Mouse (Mus musculus) ES-Bruce4 (cell line): ENCODE results near the gene Dus3l. TPM values are rescaled to one million over a fixed set of nuclear protein-coding genes. Genes with fewer than 3 reads are reported as not detected.

Source experiments
- H3K27ac ChIP-seq: 2 replicates; pipeline ENCODE4 v1.5.1; 2012; ENCODE audit warnings: low read length, inconsistent platforms; ENCODE audit not compliant: insufficient read depth
- H3K27me3 ChIP-seq: 2 replicates; pipeline ENCODE4 v1.6.1; 2012; ENCODE audit warnings: mild to moderate bottlenecking, low read length, inconsistent platforms; ENCODE audit not compliant: control insufficient read depth, poor library complexity, insufficient read depth, severe bottlenecking
- H3K36me3 ChIP-seq: 2 replicates; pipeline ENCODE4 v1.6.1; 2012; ENCODE audit warnings: inconsistent platforms, mild to moderate bottlenecking, low read length, moderate library complexity; ENCODE audit not compliant: control insufficient read depth, poor library complexity, insufficient read depth, severe bottlenecking
- H3K4me1 ChIP-seq: one replicate; pipeline ENCODE4 v1.8.1; 2011; ENCODE audit warnings: low read length; ENCODE audit not compliant: control insufficient read depth, insufficient read depth
- H3K4me3 ChIP-seq: 2 replicates; pipeline ENCODE4 v1.5.1; 2011; ENCODE audit warnings: low read depth, mild to moderate bottlenecking, low read length
- H3K9ac ChIP-seq: 2 replicates; pipeline ENCODE4 v1.6.1; 2012; ENCODE audit warnings: low read depth, mild to moderate bottlenecking, inconsistent platforms; ENCODE audit not compliant: poor library complexity, severe bottlenecking
- H3K9me3 ChIP-seq: replicated peaks from 2 replicates; pipeline ENCODE4 v1.6.1; 2012; ENCODE audit warnings: mild to moderate bottlenecking, low read length, inconsistent platforms; ENCODE audit not compliant: control insufficient read depth, poor library complexity, insufficient read depth, severe bottlenecking
- CTCF ChIP-seq: IDR thresholded peaks from one replicate; pipeline ENCODE4 v1.8.1; 2011; ENCODE audit warnings: low read depth, low read length
- EP300 ChIP-seq: IDR thresholded peaks from 2 replicates; pipeline ENCODE4 v1.6.1; 2011; ENCODE audit warnings: low read depth, low read length; ENCODE audit not compliant: insufficient read depth
- POLR2A ChIP-seq: IDR thresholded peaks from one replicate; pipeline ENCODE4 v1.8.1; 2011; ENCODE audit warnings: low read length; ENCODE audit not compliant: insufficient read depth
- polyA plus RNA-seq: library from polyadenylated mRNA; stranded (reverse); fragments of >200 nt; gene quantifications from 2 replicates; pipeline ENCODE4 v1.2.4, GENCODE M21; 2011; ENCODE audit warnings: low read depth; ENCODE audit not compliant: missing spikeins, insufficient read depth, insufficient read length

The Dus3l gene
- polyA plus RNA-seq, 1 experiment: 18.4 TPM

- H3K27ac ChIP-seq: no peak overlapping the region
- H3K36me3 ChIP-seq: no peaks in the 10 kb centered on the region
- no peak overlapping the region for H3K9ac ChIP-seq
- no peak for TF ChIP-seq EP300
- no peak for TF ChIP-seq CTCF
- no peak for TF ChIP-seq POLR2A
- no peaks in the 10 kb centered on the region for H3K4me1 ChIP-seq
- no peaks in the 10 kb centered on the region for H3K27me3 ChIP-seq
- no peak overlapping the region for H3K4me3 ChIP-seq
- H3K9me3 ChIP-seq: no peaks in the 10 kb centered on the region
These were observed 34.7 kb downstream of the Dus3l start for GRCm38 (mm10) chr17:56799276-56799675.

GRCm38 (mm10) chr17:56802065-56802464 is 37.5 kb downstream of the Dus3l start:
- Histone ChIP-seq H3K27ac (no peak overlapping the region), H3K9ac (no peak overlapping the region), H3K36me3 (no peaks in the 10 kb centered on the region), H3K4me1 (no peaks in the 10 kb centered on the region), H3K4me3 (no peak overlapping the region), H3K9me3 (no peaks in the 10 kb centered on the region), H3K27me3 (no peaks in the 10 kb centered on the region)
- TF ChIP-seq POLR2A (no peak), CTCF (no peak), EP300 (no peak)

- no peak overlapping the region for H3K9ac ChIP-seq
- no peaks in the 10 kb centered on the region for H3K4me1 ChIP-seq
- no peaks in the 10 kb centered on the region for H3K27me3 ChIP-seq
- no peak overlapping the region for H3K27ac ChIP-seq
- H3K4me3 ChIP-seq: no peak overlapping the region
- no peaks in the 10 kb centered on the region for H3K9me3 ChIP-seq
- H3K36me3 ChIP-seq: no peaks in the 10 kb centered on the region
- TF ChIP-seq POLR2A (no peak), EP300 (no peak), CTCF (no peak)
These were observed 40.4 kb downstream of the Dus3l start for GRCm38 (mm10) chr17:56804952-56805351.

- no peak for TF ChIP-seq EP300
- TF ChIP-seq POLR2A: no peak
- no peak for TF ChIP-seq CTCF
- H3K4me1 ChIP-seq: peaks cover 3% of the 10 kb centered on the region
- no peak overlapping the region for H3K27ac ChIP-seq
- H3K4me3 ChIP-seq: no peak overlapping the region
- H3K36me3 ChIP-seq: no peaks in the 10 kb centered on the region
- no peak overlapping the region for H3K9ac ChIP-seq
- H3K27me3 ChIP-seq: no peaks in the 10 kb centered on the region
- H3K9me3 ChIP-seq: no peaks in the 10 kb centered on the region
These were observed 41.2 kb downstream of the Dus3l start for GRCm38 (mm10) chr17:56805784-56806183.

DNA sequence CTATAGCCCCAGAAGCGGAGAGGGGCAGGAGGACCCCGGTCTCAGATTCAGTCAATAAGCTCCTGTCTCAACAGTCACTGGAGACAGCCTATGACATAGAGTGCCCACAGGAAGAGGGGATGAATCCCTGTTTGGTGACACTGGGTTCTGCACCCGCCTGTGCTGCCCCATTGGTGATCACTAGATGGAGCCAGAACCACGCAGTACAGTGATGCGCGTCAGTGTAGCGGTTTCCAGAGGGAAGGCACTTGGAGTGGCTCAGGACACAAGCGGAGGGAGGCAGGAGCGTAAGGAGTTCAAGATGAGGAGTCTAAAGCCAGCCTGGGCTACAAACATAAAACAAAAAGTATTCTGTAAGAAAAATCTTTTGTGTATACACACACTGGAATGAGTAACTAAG is 44.0 kb downstream of the Dus3l start:
- no peak overlapping the region for H3K27ac ChIP-seq
- TF ChIP-seq EP300: peak; percentile 29; the same call in 1 of the 2 replicates
- no peak for TF ChIP-seq POLR2A
- TF ChIP-seq CTCF: peak; percentile 98
- H3K9me3 ChIP-seq: no peaks in the 10 kb centered on the region
- H3K27me3 ChIP-seq: no peaks in the 10 kb centered on the region
- H3K4me1 ChIP-seq: peaks cover 3% of the 10 kb centered on the region
- H3K36me3 ChIP-seq: no peaks in the 10 kb centered on the region
- H3K9ac ChIP-seq: no peak overlapping the region
- H3K4me3 ChIP-seq: no peak overlapping the region

DNA sequence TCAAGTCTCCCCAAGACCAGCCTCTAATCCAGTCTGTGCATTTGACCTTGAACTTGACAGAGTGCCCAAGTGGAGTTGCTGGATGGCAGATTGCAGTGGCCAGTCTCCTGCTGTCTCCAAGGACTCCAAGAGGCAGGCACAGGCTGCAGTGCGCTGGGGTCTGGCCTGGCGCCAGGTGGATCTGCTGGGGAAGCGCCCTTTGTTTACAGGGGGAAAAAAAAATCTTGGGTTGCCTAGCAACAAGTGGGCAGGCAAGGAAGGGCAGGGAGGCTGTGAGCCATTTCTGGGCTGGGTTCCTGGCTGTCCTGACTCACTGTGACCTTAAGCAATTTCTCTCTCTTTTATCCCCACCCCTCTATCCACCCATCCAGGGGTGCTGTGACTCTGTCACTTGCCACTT is 45.7 kb downstream of the Dus3l start:
- Histone ChIP-seq H3K4me3 (no peak overlapping the region), H3K27ac (no peak overlapping the region), H3K9ac (no peak overlapping the region), H3K27me3 (no peaks in the 10 kb centered on the region), H3K36me3 (no peaks in the 10 kb centered on the region), H3K4me1 (peaks cover 3% of the 10 kb centered on the region), H3K9me3 (no peaks in the 10 kb centered on the region)
- TF ChIP-seq POLR2A (no peak), EP300 (no peak), CTCF (no peak)
